Mouse (Mus musculus): ENCODE data around the gene Gm17660.

GRCm38 (mm10) chr5:104023289-104024020, 54.0 kb downstream of the Gm17660 start:
- TF ChIP-seq CTCF (IDR thresholded peaks at IDR 0.05; ENCODE audit: low read depth, low read length) = no peak
- TF ChIP-seq POLR2A (IDR thresholded peaks at IDR 0.05; ENCODE audit: borderline replicate concordance, low read depth, low read length) = no peak

Measured in bone marrow macrophage, adult 2 months (primary cell).